Mouse (Mus musculus): Measurements from ENCODE around the gene Chd9. TPM values are rescaled to one million over a fixed set of nuclear protein-coding genes. Genes with fewer than 3 reads are reported as not detected.

The Chd9 gene
- polyA plus RNA-seq, 1 experiment: 71.6 TPM

GRCm38 (mm10) chr8:91069834-91070233 is 241.7 kb downstream of the Chd9 start, which contains the start of gene Rbl2:
Rbl2 (plus strand) TSS chr8:91070057.
- H3K9me3 ChIP-seq (replicated peaks; ENCODE audit: control insufficient read depth, insufficient read depth, low read length, poor library complexity, severe bottlenecking): no peaks in the 10 kb centered on the region
- H3K36me3 ChIP-seq (ENCODE audit: control insufficient read depth, insufficient read depth, low read length, poor library complexity, severe bottlenecking): no peaks in the 10 kb centered on the region
- H3K27me3 ChIP-seq (ENCODE audit: control insufficient read depth, insufficient read depth, low read length, poor library complexity, severe bottlenecking): no peaks in the 10 kb centered on the region
- peak within 1 kb of the TSS; percentile 53 for H3K9ac ChIP-seq (ENCODE audit: low read depth, poor library complexity, severe bottlenecking)
- H3K27ac ChIP-seq (ENCODE audit: insufficient read depth, low read length): 0 out of 2 replicates have a peak within 1 kb of the TSS, but pooled peaks have one; percentile 28
- peaks cover 3% of the 10 kb centered on the region for H3K4me1 ChIP-seq (ENCODE audit: control insufficient read depth, insufficient read depth, low read length)
- TF ChIP-seq POLR2A (IDR thresholded peaks at IDR 0.05; ENCODE audit: insufficient read depth, low read length) (no peak), EP300 (IDR thresholded peaks at IDR 0.05; ENCODE audit: insufficient read depth, low read depth, low read length) (0 out of 2 replicates have a peak, but pooled peaks have one; percentile 12), CTCF (IDR thresholded peaks at IDR 0.05; ENCODE audit: low read depth, low read length) (no peak)
- H3K4me3 ChIP-seq (ENCODE audit: low read depth, low read length): peak within 1 kb of the TSS; percentile 91

GRCm38 (mm10) chr8:91070275-91070859 is 242.2 kb downstream of the Chd9 start:
- Histone ChIP-seq H3K27ac (ENCODE audit: insufficient read depth, low read length) (no peak overlapping the region), H3K4me3 (ENCODE audit: low read depth, low read length) (peak overlapping the region; percentile 91), H3K36me3 (ENCODE audit: control insufficient read depth, insufficient read depth, low read length, poor library complexity, severe bottlenecking) (no peaks in the 10 kb centered on the region), H3K27me3 (ENCODE audit: control insufficient read depth, insufficient read depth, low read length, poor library complexity, severe bottlenecking) (no peaks in the 10 kb centered on the region), H3K9me3 (replicated peaks; ENCODE audit: control insufficient read depth, insufficient read depth, low read length, poor library complexity, severe bottlenecking) (no peaks in the 10 kb centered on the region), H3K4me1 (ENCODE audit: control insufficient read depth, insufficient read depth, low read length) (peaks cover 3% of the 10 kb centered on the region), H3K9ac (ENCODE audit: low read depth, poor library complexity, severe bottlenecking) (peak overlapping the region; percentile 53)
- TF ChIP-seq EP300 (IDR thresholded peaks at IDR 0.05; ENCODE audit: insufficient read depth, low read depth, low read length) (no peak), CTCF (IDR thresholded peaks at IDR 0.05; ENCODE audit: low read depth, low read length) (no peak), POLR2A (IDR thresholded peaks at IDR 0.05; ENCODE audit: insufficient read depth, low read length) (no peak)

- H3K4me3 ChIP-seq (ENCODE audit: low read depth, low read length): no peak overlapping the region
- H3K27ac ChIP-seq (ENCODE audit: insufficient read depth, low read length): no peak overlapping the region
- H3K9me3 ChIP-seq (replicated peaks; ENCODE audit: control insufficient read depth, insufficient read depth, low read length, poor library complexity, severe bottlenecking): no peaks in the 10 kb centered on the region
- TF ChIP-seq POLR2A (IDR thresholded peaks at IDR 0.05; ENCODE audit: insufficient read depth, low read length) (no peak), CTCF (IDR thresholded peaks at IDR 0.05; ENCODE audit: low read depth, low read length) (no peak), EP300 (IDR thresholded peaks at IDR 0.05; ENCODE audit: insufficient read depth, low read depth, low read length) (no peak)
- H3K9ac ChIP-seq (ENCODE audit: low read depth, poor library complexity, severe bottlenecking): no peak overlapping the region
- no peaks in the 10 kb centered on the region for H3K36me3 ChIP-seq (ENCODE audit: control insufficient read depth, insufficient read depth, low read length, poor library complexity, severe bottlenecking)
- no peaks in the 10 kb centered on the region for H3K27me3 ChIP-seq (ENCODE audit: control insufficient read depth, insufficient read depth, low read length, poor library complexity, severe bottlenecking)
- peaks cover 3% of the 10 kb centered on the region for H3K4me1 ChIP-seq (ENCODE audit: control insufficient read depth, insufficient read depth, low read length)
Observed at GRCm38 (mm10) chr8:91077077-91077867, 249.1 kb downstream of the Chd9 start.

GRCm38 (mm10) chr8:91079678-91080077 is 251.5 kb downstream of the Chd9 start:
- no peak for TF ChIP-seq EP300 (IDR thresholded peaks at IDR 0.05; ENCODE audit: insufficient read depth, low read depth, low read length)
- TF ChIP-seq CTCF (IDR thresholded peaks at IDR 0.05; ENCODE audit: low read depth, low read length): no peak
- no peak for TF ChIP-seq POLR2A (IDR thresholded peaks at IDR 0.05; ENCODE audit: insufficient read depth, low read length)

DNA sequence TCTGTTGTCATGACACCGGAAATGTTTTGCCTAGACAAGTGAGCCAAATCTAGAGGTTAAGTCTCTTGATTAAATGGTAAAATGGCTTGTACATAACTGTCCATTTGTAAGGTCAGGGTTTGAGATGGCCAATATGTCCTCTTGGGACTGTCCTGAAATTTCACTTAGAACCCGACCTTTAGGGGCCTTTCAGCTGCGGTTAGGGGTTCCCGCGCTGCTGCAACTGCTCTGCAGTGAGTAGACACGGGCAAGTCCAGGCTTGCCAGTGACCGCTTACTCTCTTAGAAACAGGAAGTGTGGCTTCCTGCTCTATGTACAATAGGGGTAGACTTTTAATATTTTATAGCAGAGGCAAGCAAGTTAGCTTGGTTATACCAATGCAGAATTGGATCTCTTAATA is 253.8 kb downstream of the Chd9 start:
- no peaks in the 10 kb centered on the region for H3K9me3 ChIP-seq (replicated peaks; ENCODE audit: control insufficient read depth, insufficient read depth, low read length, poor library complexity, severe bottlenecking)
- no peak overlapping the region for H3K4me3 ChIP-seq (ENCODE audit: low read depth, low read length)
- H3K4me1 ChIP-seq (ENCODE audit: control insufficient read depth, insufficient read depth, low read length): peaks cover 6% of the 10 kb centered on the region
- no peaks in the 10 kb centered on the region for H3K36me3 ChIP-seq (ENCODE audit: control insufficient read depth, insufficient read depth, low read length, poor library complexity, severe bottlenecking)
- TF ChIP-seq CTCF (IDR thresholded peaks at IDR 0.05; ENCODE audit: low read depth, low read length) (no peak), EP300 (IDR thresholded peaks at IDR 0.05; ENCODE audit: insufficient read depth, low read depth, low read length) (peak; percentile 45; the same call in 1 of the 2 replicates), POLR2A (IDR thresholded peaks at IDR 0.05; ENCODE audit: insufficient read depth, low read length) (no peak)
- H3K27ac ChIP-seq (ENCODE audit: insufficient read depth, low read length): peak overlapping the region; percentile 92
- H3K9ac ChIP-seq (ENCODE audit: low read depth, poor library complexity, severe bottlenecking): peak overlapping the region; percentile 42
- H3K27me3 ChIP-seq (ENCODE audit: control insufficient read depth, insufficient read depth, low read length, poor library complexity, severe bottlenecking): no peaks in the 10 kb centered on the region

More at GRCm38 (mm10) chr8:91079678-91080077, 251.5 kb downstream of the Chd9 start:
- H3K4me1 ChIP-seq (ENCODE audit: control insufficient read depth, insufficient read depth, low read length): peaks cover 5% of the 10 kb centered on the region
- no peak overlapping the region for H3K4me3 ChIP-seq (ENCODE audit: low read depth, low read length)
- no peaks in the 10 kb centered on the region for H3K36me3 ChIP-seq (ENCODE audit: control insufficient read depth, insufficient read depth, low read length, poor library complexity, severe bottlenecking)
- H3K27me3 ChIP-seq (ENCODE audit: control insufficient read depth, insufficient read depth, low read length, poor library complexity, severe bottlenecking): no peaks in the 10 kb centered on the region
- no peak overlapping the region for H3K27ac ChIP-seq (ENCODE audit: insufficient read depth, low read length)
- no peak overlapping the region for H3K9ac ChIP-seq (ENCODE audit: low read depth, poor library complexity, severe bottlenecking)
- H3K9me3 ChIP-seq (replicated peaks; ENCODE audit: control insufficient read depth, insufficient read depth, low read length, poor library complexity, severe bottlenecking): no peaks in the 10 kb centered on the region

Measured in ES-Bruce4 (cell line).